Mouse (Mus musculus) hindbrain, embryonic 12.5 days (tissue): ENCODE data around the gene Eif3a. TPM values are rescaled to one million over a fixed set of nuclear protein-coding genes. Genes with fewer than 3 reads are reported as not detected.
A peak's percentile ranks its signal among the peaks of the same experiment; 100 is the strongest.

Experiments
- ATAC-seq: fragments of 200-750 bp; cut with Nextera tagmentation; 2 replicates; pipeline ENCODE4 v1.8.0; 2017; ENCODE audit warnings: moderate TSS enrichment; ENCODE audit not compliant: low FRiP score
- H3K27ac ChIP-seq: fragments of 300-500 bp; sonication (generic); 2 replicates; pipeline ENCODE4 v1.5.1; 2016; ENCODE audit warnings: mild to moderate bottlenecking
- H3K27me3 ChIP-seq: fragments of 300-500 bp; sonication (generic); 2 replicates; pipeline ENCODE4 v1.6.1; 2016; ENCODE audit warnings: mild to moderate bottlenecking
- H3K36me3 ChIP-seq: fragments of 300-500 bp; sonication (generic); 2 replicates; pipeline ENCODE4 v1.6.1; 2016; ENCODE audit warnings: mild to moderate bottlenecking
- H3K4me1 ChIP-seq: fragments of 300-500 bp; sonication (generic); 2 replicates; pipeline ENCODE4 v1.6.1; 2016
- H3K4me2 ChIP-seq: fragments of 300-500 bp; sonication (generic); replicated peaks from 2 replicates; pipeline ENCODE4 v1.6.1; 2016; ENCODE audit warnings: mild to moderate bottlenecking
- H3K4me3 ChIP-seq: fragments of 300-500 bp; sonication (generic); 2 replicates; pipeline ENCODE4 v1.5.1; 2016; ENCODE audit warnings: mild to moderate bottlenecking
- H3K9ac ChIP-seq: fragments of 300-500 bp; sonication (generic); 2 replicates; pipeline ENCODE4 v1.6.1; 2016; ENCODE audit warnings: mild to moderate bottlenecking, moderate library complexity
- H3K9me3 ChIP-seq: fragments of 300-500 bp; sonication (generic); replicated peaks from 2 replicates; pipeline ENCODE4 v1.6.1; 2016; ENCODE audit warnings: mild to moderate bottlenecking
- WGBS: fragments of 180-500 bp; shearing (Covaris S2); methylation state at CpG from one replicate; pipeline ENCODE4 v1.1.7; 2016; 5-methylcytosine and 5-hydroxymethylcytosine counted together
- polyA plus RNA-seq: library from polyadenylated mRNA; unstranded; fragments of >200 nt; fragmentation: Nextera tagmentation; extraction: Ambion mirVana; gene quantifications from 2 replicates; pipeline ENCODE4 v1.2.1, GENCODE M21; 2016

Eif3a gene
- polyA plus RNA-seq, 1 experiment from 2014 or later, result 126 TPM

DNA sequence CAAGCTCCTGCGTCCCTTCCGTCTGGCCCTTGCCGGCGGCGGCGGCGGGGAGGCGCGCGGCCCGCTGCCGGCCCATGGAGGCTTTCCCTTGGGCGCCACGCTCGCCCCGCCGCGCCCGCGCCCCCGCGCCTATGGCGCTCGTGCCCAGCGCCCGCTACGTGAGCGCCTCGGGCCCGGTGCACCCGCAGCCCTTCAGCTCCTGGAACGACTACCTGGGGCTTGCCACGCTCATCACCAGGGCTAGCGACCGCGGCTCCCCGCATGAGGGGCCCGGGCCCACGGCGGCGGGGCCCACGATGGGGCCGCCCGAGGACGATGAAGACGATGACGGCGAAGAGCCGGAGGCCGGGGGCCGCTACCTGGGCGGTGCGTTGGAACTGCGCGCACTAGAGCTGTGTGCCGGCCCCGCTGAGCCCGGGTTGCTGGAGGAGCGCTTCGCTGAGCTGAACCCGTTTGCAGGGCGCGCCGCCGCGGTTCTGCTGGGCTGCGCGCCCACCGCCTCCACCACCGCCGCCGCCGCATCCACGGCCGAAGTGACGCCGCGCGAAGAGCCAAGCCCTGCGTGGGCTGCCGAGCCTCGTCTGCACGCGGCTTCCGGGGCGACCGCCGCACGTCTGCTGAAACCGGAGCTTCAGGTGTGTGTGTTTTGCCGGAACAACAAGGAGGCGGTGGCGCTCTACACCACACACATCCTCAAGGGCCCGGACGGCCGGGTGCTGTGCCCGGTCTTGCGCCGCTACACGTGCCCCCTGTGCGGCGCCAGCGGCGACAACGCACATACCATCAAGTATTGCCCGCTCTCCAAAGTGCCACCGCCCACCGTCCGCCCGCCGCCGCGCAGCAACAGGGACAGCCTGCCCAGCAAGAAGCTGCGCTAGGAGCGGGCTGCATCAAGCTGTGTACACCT is 34.0 kb downstream of the Eif3a start:
- Histone ChIP-seq H3K27me3 (peaks cover 17% of the 10 kb centered on the region), H3K4me3 (peak overlapping the region; percentile 85), H3K27ac (peak overlapping the region; percentile 89), H3K9ac (peak overlapping the region; percentile 81), H3K36me3 (peaks cover 11% of the 10 kb centered on the region; the same call in 1 of the 2 replicates), H3K4me1 (peaks cover 19% of the 10 kb centered on the region), H3K9me3 (no peaks in the 10 kb centered on the region), H3K4me2 (peak overlapping the region; percentile 98)
- ATAC-seq, result peak; percentile 81
- under 1% methylated on average over 112 of the region's 115 CpGs for WGBS

DNA sequence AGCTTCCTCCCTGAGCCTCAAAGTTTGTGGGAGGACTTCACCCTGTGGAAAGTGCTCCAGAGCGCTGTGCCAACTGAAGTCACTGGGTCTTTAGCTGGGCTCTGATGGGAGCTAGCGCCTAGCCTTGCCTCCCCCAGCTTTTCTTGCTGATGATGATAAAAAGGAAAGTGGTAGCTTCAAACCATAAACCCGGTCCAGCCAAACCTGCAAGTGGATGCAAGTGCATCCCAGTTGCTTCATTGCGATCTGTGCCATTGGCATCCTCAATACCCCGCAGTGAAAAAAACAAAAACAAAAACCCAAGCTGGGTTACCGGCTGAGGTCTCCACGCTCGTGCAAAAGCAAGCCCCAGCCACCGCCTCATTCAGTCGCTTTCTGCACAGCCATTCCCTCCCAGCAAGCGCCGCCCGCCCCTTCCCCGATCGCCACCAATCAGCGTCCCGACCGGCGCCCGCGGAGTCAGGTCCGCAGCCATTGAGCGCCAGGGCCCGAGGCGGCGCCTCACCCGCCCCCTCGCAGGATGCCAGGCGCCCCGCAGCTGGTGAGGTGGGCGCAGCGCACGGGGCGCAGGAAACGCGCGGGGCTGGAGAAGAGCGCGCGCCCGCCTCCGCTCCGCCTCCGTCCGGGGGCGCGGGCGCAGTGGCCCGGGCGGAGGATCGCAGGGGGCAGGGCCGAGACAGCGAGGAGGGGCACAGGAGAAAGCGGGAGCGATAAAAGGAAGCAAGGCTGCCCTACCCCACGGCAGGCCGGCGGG is 34.8 kb downstream of the Eif3a start, which contains the start of gene Nanos1:
Gene Nanos1 (plus strand): TSS at position 550 of the 754 bp plus-strand sequence.
- under 1% methylated on average over 54 of the region's 58 CpGs for WGBS
- H3K9me3 ChIP-seq, result no peaks in the 10 kb centered on the region
- peak within 1 kb of the TSS; percentile 98 for H3K4me2 ChIP-seq
- H3K9ac ChIP-seq, result peak within 1 kb of the TSS; percentile 81
- peaks cover 19% of the 10 kb centered on the region for H3K4me1 ChIP-seq
- peaks cover 8% of the 10 kb centered on the region; the same call in 1 of the 2 replicates for H3K36me3 ChIP-seq
- H3K27me3 ChIP-seq, result peaks cover 17% of the 10 kb centered on the region
- peak within 1 kb of the TSS; percentile 89 for H3K27ac ChIP-seq
- peak; percentile 96 for ATAC-seq
- peak within 1 kb of the TSS; percentile 85 for H3K4me3 ChIP-seq

DNA sequence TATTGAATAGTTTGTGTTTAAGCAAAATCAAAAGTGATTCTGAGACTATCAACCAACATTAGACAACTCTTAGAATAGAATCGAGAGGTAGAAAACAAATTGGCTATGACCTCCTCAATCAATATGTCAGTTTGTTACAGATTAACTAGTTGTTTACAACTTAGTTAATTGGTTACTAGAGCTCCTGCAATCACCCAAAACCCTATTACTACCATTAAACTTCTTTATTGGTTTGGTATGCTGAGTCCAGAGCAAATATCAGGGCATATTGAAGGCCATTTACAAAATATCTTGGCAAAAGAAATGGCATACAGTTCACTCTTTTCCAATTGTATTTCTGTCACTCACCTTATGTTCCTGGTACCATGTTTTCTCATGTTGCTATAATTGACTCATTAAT is 42.7 kb downstream of the Eif3a start:
- H3K27ac ChIP-seq, result no peak overlapping the region
- no peak overlapping the region for H3K4me3 ChIP-seq

DNA sequence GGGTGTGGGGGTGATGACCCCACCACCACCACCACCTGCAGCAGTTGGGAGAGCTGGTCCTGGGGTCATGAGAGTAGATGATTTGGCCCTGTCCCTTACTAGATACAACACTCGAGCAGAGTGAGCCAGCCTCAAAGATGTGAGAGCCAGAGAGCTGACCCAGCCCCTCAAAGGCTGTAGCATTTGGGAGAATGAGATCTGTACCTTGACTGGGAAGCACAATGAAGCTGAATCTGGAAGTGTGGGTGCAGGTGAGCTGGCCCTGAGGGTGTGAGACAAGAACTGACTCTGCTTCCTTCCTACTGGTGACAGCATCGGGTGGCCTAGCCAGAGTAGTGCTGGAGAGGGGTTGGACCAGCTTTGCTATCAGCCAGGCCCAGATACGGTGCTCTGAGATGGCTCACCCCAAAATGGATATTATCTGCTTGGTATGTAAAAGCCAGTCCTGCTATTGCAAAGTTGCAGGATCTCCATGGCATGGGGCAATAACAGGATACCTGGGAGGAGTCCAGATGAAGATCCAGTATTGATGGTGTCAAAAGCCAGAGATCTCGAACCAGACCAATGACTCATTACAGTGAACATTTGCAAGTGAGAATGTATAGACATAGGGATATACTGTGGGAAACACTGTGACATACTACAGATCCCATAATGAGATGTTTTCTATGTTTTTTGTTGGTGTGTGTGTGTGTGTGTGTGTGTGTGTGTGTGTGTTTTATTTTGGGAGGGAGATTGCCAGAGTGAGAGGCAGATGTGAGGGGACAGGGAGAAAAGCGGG is 46.5 kb downstream of the Eif3a start:
- Histone ChIP-seq H3K9ac (no peak overlapping the region), H3K4me2 (no peak overlapping the region), H3K9me3 (no peaks in the 10 kb centered on the region), H3K4me1 (no peaks in the 10 kb centered on the region), H3K27me3 (no peaks in the 10 kb centered on the region), H3K36me3 (no peaks in the 10 kb centered on the region), H3K27ac (no peak overlapping the region), H3K4me3 (no peak overlapping the region)
- no peak for ATAC-seq
- WGBS, result 82% methylated on average over 5 of the region's 5 CpGs

More for the DNA sequence above, 42.7 kb downstream of the Eif3a start:
- Histone ChIP-seq H3K36me3 (no peaks in the 10 kb centered on the region), H3K9ac (no peak overlapping the region), H3K4me1 (no peaks in the 10 kb centered on the region), H3K9me3 (no peaks in the 10 kb centered on the region), H3K4me2 (no peak overlapping the region), H3K27me3 (no peaks in the 10 kb centered on the region)
- no peak for ATAC-seq
- 78% methylated on average over 1 of the region's 1 CpGs for WGBS

DNA sequence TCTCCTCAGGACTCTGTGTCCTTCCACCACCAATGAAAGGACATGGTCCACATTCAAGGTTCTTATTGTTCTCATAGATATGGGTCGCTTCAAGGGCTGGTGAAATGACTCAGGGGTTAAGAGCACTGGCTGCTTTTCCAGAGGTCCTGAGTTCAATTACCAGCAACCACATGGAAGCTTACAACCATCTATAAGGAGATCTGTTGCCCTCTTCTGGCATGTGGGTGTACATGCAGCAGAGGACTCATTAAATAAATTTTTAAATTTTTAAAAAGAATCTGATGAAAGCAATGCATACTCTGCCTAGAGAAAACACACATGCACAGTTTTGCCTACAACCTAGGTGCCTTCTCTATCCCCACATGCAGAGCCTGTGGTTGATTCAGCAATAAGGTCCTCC is 49.9 kb downstream of the Eif3a start:
- H3K4me1 ChIP-seq, result no peaks in the 10 kb centered on the region
- no peak overlapping the region for H3K27ac ChIP-seq
- H3K4me3 ChIP-seq, result no peak overlapping the region
- H3K9ac ChIP-seq, result no peak overlapping the region
- no peaks in the 10 kb centered on the region for H3K9me3 ChIP-seq
- H3K4me2 ChIP-seq, result no peak overlapping the region
- H3K27me3 ChIP-seq, result no peaks in the 10 kb centered on the region
- 42% methylated on average over 1 of the region's 1 CpGs for whole genome bisulfite sequencing
- ATAC-seq, result no peak
- no peaks in the 10 kb centered on the region for H3K36me3 ChIP-seq

DNA sequence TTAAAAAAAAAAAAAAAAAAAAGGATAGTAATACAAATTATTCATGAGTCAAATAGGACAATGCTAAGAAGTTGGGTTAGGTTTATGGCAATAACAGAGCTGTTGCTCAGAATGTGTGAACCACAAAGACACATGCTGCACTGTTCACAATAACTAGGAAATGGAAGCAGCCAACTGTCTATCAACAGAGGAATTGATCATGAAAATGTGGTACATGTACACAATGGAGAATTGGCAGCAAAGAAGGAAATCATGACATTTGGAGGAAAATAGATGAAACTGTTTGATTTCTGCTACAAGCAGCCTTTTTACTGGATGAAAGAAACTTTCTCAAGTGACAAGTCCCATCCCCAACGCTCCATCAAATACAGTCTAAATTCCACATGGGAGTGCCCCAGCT is 58.5 kb downstream of the Eif3a start:
- no peaks in the 10 kb centered on the region for H3K4me1 ChIP-seq
- ATAC-seq, result no peak
- no peak overlapping the region for H3K9ac ChIP-seq
- no peak overlapping the region for H3K4me3 ChIP-seq
- no peaks in the 10 kb centered on the region for H3K27me3 ChIP-seq
- no peak overlapping the region for H3K4me2 ChIP-seq
- no peak overlapping the region for H3K27ac ChIP-seq
- 63% methylated on average over 1 of the region's 1 CpGs for WGBS
- no peaks in the 10 kb centered on the region for H3K36me3 ChIP-seq
- H3K9me3 ChIP-seq, result no peaks in the 10 kb centered on the region

DNA sequence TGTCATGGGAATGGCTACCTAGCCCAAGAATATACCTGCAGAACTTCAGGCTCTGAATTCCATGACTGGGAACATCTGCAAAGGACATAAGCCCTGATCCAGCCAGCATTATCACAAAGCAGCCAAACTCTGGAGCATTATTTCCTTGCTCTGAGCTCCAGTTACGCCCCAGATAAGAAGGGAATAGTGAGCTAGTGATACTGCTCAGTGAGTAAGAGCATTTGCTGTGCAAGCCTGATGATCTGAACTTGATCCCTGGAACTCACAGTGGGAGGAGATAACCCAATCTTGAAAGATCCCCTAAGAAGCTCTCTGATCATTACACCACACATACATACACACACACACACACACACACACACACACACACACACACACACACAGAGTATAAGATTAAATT is 59.2 kb downstream of the Eif3a start:
- no peaks in the 10 kb centered on the region for H3K36me3 ChIP-seq
- no peaks in the 10 kb centered on the region for H3K9me3 ChIP-seq
- no peaks in the 10 kb centered on the region for H3K4me1 ChIP-seq
- H3K4me3 ChIP-seq, result no peak overlapping the region
- H3K27me3 ChIP-seq, result no peaks in the 10 kb centered on the region
- H3K9ac ChIP-seq, result no peak overlapping the region
- no peak overlapping the region for H3K27ac ChIP-seq
- H3K4me2 ChIP-seq, result no peak overlapping the region
- 70% methylated on average over 1 of the region's 1 CpGs for WGBS
- no peak for ATAC-seq

DNA sequence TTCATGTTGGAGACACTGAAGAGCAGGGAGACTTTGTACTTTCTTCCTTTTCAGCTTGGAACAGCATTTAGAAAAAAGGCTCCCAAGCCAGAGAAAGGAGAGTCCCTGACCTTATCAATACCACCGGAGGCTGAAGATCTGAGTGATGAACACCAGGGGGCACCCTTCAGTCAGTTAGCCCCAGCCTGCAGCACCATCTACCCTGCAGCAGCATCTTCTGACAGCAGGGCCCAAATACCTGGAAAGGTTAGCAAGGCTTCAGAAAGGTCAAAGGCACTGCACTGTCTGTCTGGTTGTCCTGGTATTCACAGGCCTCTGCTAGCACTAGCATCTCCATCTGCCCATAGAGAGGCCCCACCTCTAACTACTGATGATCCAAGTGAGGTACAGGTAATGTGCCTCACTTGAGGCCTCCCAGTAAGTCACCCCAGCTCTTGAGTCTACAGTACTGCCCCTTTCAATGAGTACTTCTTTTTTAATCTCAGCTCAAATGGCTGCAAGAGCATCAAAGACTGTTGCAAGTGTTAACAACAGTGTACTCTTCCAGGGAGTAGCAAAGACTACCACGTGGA is 60.1 kb downstream of the Eif3a start:
- ATAC-seq, result no peak
- Histone ChIP-seq H3K9ac (no peak overlapping the region), H3K9me3 (no peaks in the 10 kb centered on the region), H3K4me1 (no peaks in the 10 kb centered on the region), H3K27me3 (no peaks in the 10 kb centered on the region), H3K4me3 (no peak overlapping the region), H3K27ac (no peak overlapping the region), H3K4me2 (no peak overlapping the region), H3K36me3 (no peaks in the 10 kb centered on the region)
- 49% methylated on average over 2 of the region's 2 CpGs for WGBS

DNA sequence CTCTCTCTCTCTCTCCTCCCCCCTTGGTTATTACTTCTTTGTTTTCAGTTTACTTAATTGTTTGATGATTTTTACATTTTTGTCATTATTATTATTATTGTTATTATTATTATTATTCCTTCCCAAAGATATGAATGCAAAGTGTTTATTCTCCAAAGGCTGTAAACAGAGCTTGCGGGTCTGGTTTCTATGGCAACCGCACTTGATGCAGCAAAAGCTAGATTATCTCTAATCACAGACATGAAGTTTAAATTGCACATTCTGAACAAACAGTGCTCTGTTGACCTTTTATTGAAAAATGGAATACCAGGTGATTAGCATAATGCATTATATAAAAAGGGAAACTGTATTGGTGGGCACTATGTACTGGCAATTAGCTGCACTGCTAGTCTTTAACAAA is 74.1 kb downstream of the Eif3a start:
- no peaks in the 10 kb centered on the region for H3K9me3 ChIP-seq
- no peaks in the 10 kb centered on the region for H3K4me1 ChIP-seq
- H3K27ac ChIP-seq, result no peak overlapping the region
- no peak overlapping the region for H3K9ac ChIP-seq
- H3K4me2 ChIP-seq, result no peak overlapping the region
- 90% methylated on average over 2 of the region's 2 CpGs for WGBS
- ATAC-seq, result no peak
- no peaks in the 10 kb centered on the region for H3K36me3 ChIP-seq
- H3K27me3 ChIP-seq, result no peaks in the 10 kb centered on the region
- H3K4me3 ChIP-seq, result no peak overlapping the region

DNA sequence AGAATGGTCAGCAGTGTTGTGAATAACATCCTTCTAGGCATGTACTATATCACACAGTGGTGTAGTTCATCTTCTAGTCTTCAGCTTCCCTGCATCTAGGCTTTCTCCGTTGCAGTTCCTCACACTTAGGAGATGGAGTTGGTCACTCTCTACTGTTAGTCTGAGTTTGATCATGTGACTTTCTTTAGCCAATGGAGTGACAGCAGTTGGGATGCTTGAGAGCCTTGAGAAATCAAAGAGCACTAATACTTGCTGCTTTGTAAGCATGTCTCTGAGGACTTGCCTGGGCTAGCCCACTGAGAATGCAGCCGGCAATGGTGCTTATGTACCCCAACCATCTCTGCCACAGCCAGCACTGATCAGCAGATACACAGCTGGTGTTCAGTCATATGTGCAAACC is 77.9 kb downstream of the Eif3a start:
- no peak overlapping the region for H3K4me2 ChIP-seq
- H3K4me1 ChIP-seq, result no peaks in the 10 kb centered on the region
- H3K27me3 ChIP-seq, result no peaks in the 10 kb centered on the region
- H3K9me3 ChIP-seq, result no peaks in the 10 kb centered on the region
- H3K27ac ChIP-seq, result no peak overlapping the region
- WGBS, result 89% methylated on average over 2 of the region's 2 CpGs
- H3K4me3 ChIP-seq, result no peak overlapping the region
- H3K36me3 ChIP-seq, result no peaks in the 10 kb centered on the region
- H3K9ac ChIP-seq, result no peak overlapping the region
- ATAC-seq, result no peak
